Mouse (Mus musculus) lung, embryonic 15.5 days (tissue): ENCODE results near the gene Car10. TPM values are rescaled to one million over a fixed set of nuclear protein-coding genes. Genes with fewer than 3 reads are reported as not detected.

ENCODE experiments used
- ATAC-seq: fragments of 200-750 bp; cut with Nextera tagmentation; 2 replicates; pipeline ENCODE4 v1.8.0; 2017; ENCODE audit warnings: moderate number of reproducible peaks, borderline replicate concordance; ENCODE audit not compliant: low FRiP score, low TSS enrichment; ENCODE audit errors: extremely low read depth
- H3K27ac ChIP-seq: fragments of 300-500 bp; sonication (generic); 2 replicates; pipeline ENCODE4 v1.5.1; 2015; ENCODE audit warnings: moderate library complexity, mild to moderate bottlenecking, inconsistent platforms
- H3K27me3 ChIP-seq: fragments of 300-500 bp; sonication (generic); 2 replicates; pipeline ENCODE4 v1.6.1; 2015; ENCODE audit warnings: inconsistent platforms
- H3K36me3 ChIP-seq: fragments of 300-500 bp; sonication (generic); 2 replicates; pipeline ENCODE4 v1.6.1; 2015; ENCODE audit warnings: inconsistent platforms
- H3K4me1 ChIP-seq: fragments of 300-500 bp; sonication (generic); 2 replicates; pipeline ENCODE4 v1.6.1; 2015; ENCODE audit warnings: inconsistent platforms
- H3K4me2 ChIP-seq: fragments of 300-500 bp; sonication (generic); 2 replicates; pipeline ENCODE4 v1.6.1; 2015; ENCODE audit warnings: inconsistent platforms, mild to moderate bottlenecking, moderate library complexity
- H3K4me3 ChIP-seq: fragments of 300-500 bp; sonication (generic); 2 replicates; pipeline ENCODE4 v1.5.1; 2015; ENCODE audit warnings: mild to moderate bottlenecking, inconsistent platforms
- H3K9ac ChIP-seq: fragments of 300-500 bp; sonication (generic); 2 replicates; pipeline ENCODE4 v1.6.1; 2015; ENCODE audit warnings: inconsistent platforms
- H3K9me3 ChIP-seq: fragments of 300-500 bp; sonication (generic); 2 replicates; pipeline ENCODE4 v1.6.1; 2016; ENCODE audit warnings: inconsistent platforms
- WGBS: fragments of 180-500 bp; shearing (Covaris S2); methylation state at CpG from one replicate; pipeline ENCODE4 v1.1.7; 2015; 5-methylcytosine and 5-hydroxymethylcytosine counted together
- polyA plus RNA-seq: library from polyadenylated mRNA; unstranded; fragments of >200 nt; fragmentation: Nextera tagmentation; extraction: Ambion mirVana; gene quantifications from 2 replicates; pipeline ENCODE4 v1.2.1, GENCODE M21; 2015

The Car10 gene
- polyA plus RNA-seq, 1 experiment from 2014 or later: 0.40 TPM

DNA sequence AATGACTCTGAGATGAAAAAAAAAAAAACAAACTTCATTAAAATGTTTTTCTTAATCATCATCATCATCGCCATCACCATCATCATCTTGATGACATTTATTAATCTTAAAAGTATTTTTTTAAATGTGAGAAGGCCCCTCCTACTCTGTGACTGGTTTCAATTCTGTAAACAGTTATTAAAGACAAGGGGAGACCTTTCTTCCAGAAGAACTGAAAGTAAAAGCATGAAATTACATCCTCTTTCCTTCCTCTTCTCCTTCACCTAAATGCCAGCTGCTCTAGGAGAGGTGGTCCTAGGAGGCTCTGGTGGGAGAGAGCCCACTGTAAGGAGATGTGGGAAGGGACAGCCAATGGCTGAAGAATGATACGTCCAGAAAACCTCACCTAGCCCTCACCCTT, 415.0 kb downstream of the Car10 start:
- ATAC-seq: no peak
- no peaks in the 10 kb centered on the region for H3K9me3 ChIP-seq
- no peaks in the 10 kb centered on the region for H3K27me3 ChIP-seq
- H3K4me1 ChIP-seq: no peaks in the 10 kb centered on the region
- H3K27ac ChIP-seq: no peak overlapping the region
- H3K36me3 ChIP-seq: no peaks in the 10 kb centered on the region
- H3K9ac ChIP-seq: no peak overlapping the region
- no peak overlapping the region for H3K4me3 ChIP-seq
- 84% methylated on average over 2 of the region's 2 CpGs for WGBS
- H3K4me2 ChIP-seq: no peak overlapping the region

DNA sequence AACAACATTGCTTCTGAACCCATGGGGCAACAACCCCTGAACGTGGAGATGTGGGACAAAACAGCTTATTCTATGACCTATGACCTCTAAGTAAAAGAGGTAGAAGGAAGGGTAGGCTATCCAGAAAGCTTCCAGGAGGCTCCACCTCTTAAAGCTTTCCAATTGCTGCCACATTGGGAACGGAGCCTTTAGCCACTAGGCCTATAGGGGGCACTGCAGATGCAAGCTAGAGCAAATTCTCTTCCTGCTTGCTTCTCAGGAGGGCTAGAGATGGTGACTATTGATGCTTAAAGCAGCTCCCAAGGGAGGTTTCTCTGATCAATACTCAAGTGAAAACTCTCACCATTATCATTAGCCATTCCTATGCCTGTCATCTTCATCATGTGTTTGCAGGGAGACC, 416.6 kb downstream of the Car10 start:
- no peak overlapping the region for H3K9ac ChIP-seq
- no peaks in the 10 kb centered on the region for H3K9me3 ChIP-seq
- 29% methylated on average over 2 of the region's 2 CpGs for WGBS
- no peaks in the 10 kb centered on the region for H3K27me3 ChIP-seq
- H3K36me3 ChIP-seq: no peaks in the 10 kb centered on the region
- no peak overlapping the region for H3K4me2 ChIP-seq
- no peak for ATAC-seq
- H3K4me3 ChIP-seq: no peak overlapping the region
- no peaks in the 10 kb centered on the region for H3K4me1 ChIP-seq
- no peak overlapping the region for H3K27ac ChIP-seq

DNA sequence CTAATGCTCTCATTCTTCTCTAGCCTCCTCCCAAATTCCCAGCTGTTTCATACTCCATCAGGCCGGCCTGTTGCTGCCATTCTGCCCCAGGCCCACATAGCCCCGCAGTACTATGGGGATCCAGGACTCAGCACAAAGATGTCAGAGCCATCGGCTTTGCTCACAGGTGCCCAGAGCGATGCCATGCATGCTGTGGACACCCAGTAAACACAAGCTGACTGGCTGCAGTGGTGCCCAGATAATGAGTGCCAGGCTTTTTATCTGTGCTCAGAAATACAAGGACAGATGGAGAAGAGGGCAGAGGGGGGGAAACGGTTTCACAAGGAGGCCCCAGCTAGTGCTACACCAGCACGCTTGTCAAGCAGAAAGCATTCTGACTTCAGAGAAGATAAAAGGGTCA, 417.7 kb downstream of the Car10 start:
- H3K9ac ChIP-seq: no peak overlapping the region
- H3K9me3 ChIP-seq: no peaks in the 10 kb centered on the region
- no peak overlapping the region for H3K27ac ChIP-seq
- WGBS: 77% methylated on average over 6 of the region's 6 CpGs
- no peaks in the 10 kb centered on the region for H3K4me1 ChIP-seq
- ATAC-seq: no peak
- H3K4me2 ChIP-seq: no peak overlapping the region
- H3K36me3 ChIP-seq: no peaks in the 10 kb centered on the region
- H3K4me3 ChIP-seq: no peak overlapping the region
- no peaks in the 10 kb centered on the region for H3K27me3 ChIP-seq

DNA sequence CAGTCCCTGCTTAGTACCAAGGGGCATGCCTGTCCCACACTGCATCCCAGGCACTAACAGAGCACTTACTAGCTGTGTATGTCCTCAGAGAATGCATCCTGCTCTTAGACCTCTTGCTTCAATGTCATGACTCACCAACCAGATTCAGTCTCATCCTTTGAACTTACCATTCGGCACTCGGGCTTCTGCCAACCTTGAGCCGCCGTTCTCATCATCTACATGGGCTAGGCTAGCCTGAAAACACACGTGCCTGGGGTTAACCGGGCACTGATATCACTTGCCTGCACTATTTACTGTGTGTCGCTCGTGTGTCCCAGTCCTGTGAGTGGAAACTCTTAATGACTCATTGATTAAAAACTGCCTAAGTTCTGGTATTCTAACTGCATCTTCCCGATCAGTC, 418.4 kb downstream of the Car10 start:
- Histone ChIP-seq H3K9ac (no peak overlapping the region), H3K4me3 (no peak overlapping the region), H3K9me3 (no peaks in the 10 kb centered on the region), H3K27me3 (no peaks in the 10 kb centered on the region), H3K27ac (no peak overlapping the region), H3K4me1 (no peaks in the 10 kb centered on the region), H3K36me3 (no peaks in the 10 kb centered on the region), H3K4me2 (no peak overlapping the region)
- WGBS: 78% methylated on average over 9 of the region's 9 CpGs
- no peak for ATAC-seq

DNA sequence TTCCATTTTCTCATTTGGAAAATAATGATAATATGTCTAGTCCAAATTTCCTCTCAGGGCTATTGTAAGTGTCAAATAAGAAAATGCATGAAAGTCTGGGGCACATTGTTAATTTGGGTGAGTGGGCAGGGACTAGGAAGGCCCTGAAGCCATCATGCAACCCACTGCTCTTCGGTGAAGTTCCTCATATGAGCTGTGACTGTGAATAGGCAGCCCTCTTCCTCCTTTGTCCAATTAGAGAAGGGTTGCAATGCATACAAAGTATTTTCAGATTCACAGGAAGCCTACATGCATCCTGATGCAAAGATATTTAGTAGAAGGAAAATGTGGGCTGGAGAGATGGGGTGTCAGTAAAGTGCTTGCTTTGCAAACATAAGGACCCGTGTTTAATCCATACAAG, 419.1 kb downstream of the Car10 start:
- no peak overlapping the region for H3K27ac ChIP-seq
- no peaks in the 10 kb centered on the region for H3K36me3 ChIP-seq
- no peak for ATAC-seq
- no peak overlapping the region for H3K4me3 ChIP-seq
- WGBS: 58% methylated on average over 2 of the region's 2 CpGs
- no peaks in the 10 kb centered on the region for H3K4me1 ChIP-seq
- no peak overlapping the region for H3K4me2 ChIP-seq
- H3K9ac ChIP-seq: no peak overlapping the region
- no peaks in the 10 kb centered on the region for H3K9me3 ChIP-seq
- no peaks in the 10 kb centered on the region for H3K27me3 ChIP-seq

DNA sequence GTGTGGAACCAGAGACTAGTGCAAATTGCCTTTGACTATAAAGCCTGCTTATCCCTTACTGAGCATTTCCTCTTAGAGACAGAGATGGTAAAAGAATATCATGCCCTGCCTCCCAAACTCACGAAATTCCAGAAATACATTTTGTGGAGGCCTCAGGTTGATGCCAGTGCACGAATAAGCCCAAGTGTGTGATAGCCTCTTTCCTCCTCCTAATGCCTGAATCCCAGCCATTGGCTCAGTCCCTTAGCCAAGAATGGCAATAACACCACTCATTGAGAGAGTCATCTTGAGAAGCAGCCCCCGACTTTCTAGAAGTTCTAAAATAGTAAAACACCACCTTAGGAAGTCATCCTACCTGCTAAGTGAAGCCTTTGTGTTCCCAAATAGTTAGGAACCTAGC, 424.7 kb downstream of the Car10 start:
- ATAC-seq: no peak
- no peaks in the 10 kb centered on the region for H3K9me3 ChIP-seq
- no peak overlapping the region for H3K27ac ChIP-seq
- no peak overlapping the region for H3K4me3 ChIP-seq
- H3K36me3 ChIP-seq: no peaks in the 10 kb centered on the region
- no peaks in the 10 kb centered on the region for H3K27me3 ChIP-seq
- no peak overlapping the region for H3K4me2 ChIP-seq
- H3K4me1 ChIP-seq: no peaks in the 10 kb centered on the region
- WGBS: 71% methylated on average over 3 of the region's 3 CpGs
- H3K9ac ChIP-seq: no peak overlapping the region

DNA sequence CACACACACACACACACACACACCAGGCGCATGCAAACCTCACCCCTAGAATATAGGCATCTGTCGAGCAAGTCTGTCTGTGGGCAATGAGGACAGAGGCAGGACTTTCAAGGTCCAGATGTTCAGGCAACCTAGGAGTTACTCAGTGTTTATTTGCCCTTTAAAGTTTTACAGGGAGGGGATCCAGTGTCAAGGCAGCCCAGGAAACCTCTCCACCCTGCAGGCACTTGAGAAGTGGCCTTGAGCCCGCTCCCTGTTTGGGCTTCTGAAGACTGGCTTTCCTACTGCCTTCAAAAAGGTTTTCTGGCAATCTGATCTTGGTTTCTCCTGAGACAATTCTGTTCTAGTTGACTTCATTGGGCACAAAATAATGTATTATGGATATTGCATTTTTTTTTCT, 428.1 kb downstream of the Car10 start:
- Histone ChIP-seq H3K4me1 (no peaks in the 10 kb centered on the region), H3K27ac (no peak overlapping the region), H3K36me3 (no peaks in the 10 kb centered on the region), H3K9me3 (no peaks in the 10 kb centered on the region), H3K4me2 (no peak overlapping the region), H3K4me3 (no peak overlapping the region), H3K9ac (no peak overlapping the region), H3K27me3 (no peaks in the 10 kb centered on the region)
- ATAC-seq: no peak
- WGBS: 74% methylated on average over 3 of the region's 3 CpGs

DNA sequence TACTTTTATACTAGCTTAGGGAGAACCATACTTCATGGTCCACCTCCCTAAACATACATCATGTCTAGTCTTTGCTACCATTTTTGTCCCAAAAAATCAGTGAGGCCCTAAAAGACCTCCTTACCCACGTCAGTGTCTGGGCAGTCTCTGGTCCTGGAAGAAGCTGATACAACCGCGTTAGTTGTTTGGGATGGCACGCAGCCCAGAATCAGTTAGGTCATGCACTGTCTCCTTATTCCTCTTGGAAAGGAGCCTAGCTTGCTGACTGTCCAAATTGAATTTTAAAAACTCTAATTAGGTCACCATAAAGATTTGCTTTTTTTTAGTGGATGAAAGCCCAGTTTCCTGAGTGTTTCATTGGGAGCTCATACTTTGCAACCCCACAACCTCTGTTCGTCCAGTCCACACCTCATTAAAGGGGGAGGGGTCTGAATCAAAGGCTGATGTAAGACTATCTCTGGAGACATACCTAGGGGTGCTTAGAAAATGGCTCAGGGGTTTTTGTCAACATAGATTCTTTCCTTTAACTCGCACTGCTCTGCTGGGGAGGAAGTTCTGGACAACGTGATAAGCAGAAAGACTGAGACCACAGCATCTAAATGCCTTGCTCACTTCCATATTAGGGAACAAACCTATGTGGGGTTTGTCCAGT, 433.3 kb downstream of the Car10 start:
- H3K4me1 ChIP-seq: no peaks in the 10 kb centered on the region
- WGBS: 25% methylated on average over 7 of the region's 7 CpGs
- no peaks in the 10 kb centered on the region for H3K36me3 ChIP-seq
- no peaks in the 10 kb centered on the region for H3K27me3 ChIP-seq
- ATAC-seq: peak; percentile 89; the same call in 1 of the 2 replicates
- H3K9ac ChIP-seq: no peak overlapping the region
- H3K4me3 ChIP-seq: no peak overlapping the region
- no peak overlapping the region for H3K4me2 ChIP-seq
- peak overlapping the region; percentile 57 for H3K27ac ChIP-seq
- no peaks in the 10 kb centered on the region for H3K9me3 ChIP-seq

DNA sequence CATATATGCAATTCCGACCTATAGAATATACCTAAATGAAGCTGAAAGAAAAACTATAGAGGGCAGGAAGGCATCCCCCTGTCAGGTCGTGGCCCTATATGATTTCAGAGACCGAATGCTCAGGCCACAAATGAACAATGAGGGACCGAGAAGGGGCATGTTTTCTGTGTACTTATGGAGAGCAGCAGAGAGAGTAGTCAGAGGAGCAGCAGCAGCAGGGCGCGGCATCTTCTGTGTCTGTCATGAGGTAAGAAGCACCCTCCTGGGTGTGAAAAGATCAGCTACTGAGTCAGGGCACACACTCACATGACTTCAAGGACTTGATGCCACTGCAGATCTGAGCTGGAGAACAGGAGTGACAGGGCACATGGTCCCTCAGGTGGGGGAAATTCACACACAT, 438.4 kb downstream of the Car10 start:
- no peak overlapping the region for H3K4me3 ChIP-seq
- H3K27ac ChIP-seq: no peak overlapping the region
- ATAC-seq: no peak
- WGBS: 75% methylated on average over 6 of the region's 6 CpGs
- no peaks in the 10 kb centered on the region for H3K4me1 ChIP-seq
- H3K36me3 ChIP-seq: no peaks in the 10 kb centered on the region
- no peaks in the 10 kb centered on the region for H3K9me3 ChIP-seq
- H3K4me2 ChIP-seq: no peak overlapping the region
- H3K27me3 ChIP-seq: no peaks in the 10 kb centered on the region
- no peak overlapping the region for H3K9ac ChIP-seq

DNA sequence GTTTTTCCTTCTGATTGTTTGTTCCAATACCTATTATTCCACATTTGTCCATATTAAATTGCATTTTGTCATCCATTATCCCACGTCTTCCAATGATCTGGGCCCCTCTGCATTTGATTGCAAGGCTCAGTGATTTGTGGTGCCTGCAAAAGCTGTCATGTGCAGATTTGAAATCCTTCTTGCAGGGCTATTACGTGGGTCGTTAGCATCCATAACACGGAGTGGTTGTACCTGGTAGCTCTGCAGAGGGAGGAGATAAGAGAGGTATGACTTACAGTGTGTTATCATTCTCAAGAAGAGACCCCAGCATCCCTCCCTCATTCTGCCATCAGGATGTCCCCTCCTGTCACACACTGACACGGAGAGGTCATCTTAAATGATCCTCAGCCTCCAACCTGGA, 451.1 kb downstream of the Car10 start:
- no peak overlapping the region for H3K4me2 ChIP-seq
- H3K4me3 ChIP-seq: no peak overlapping the region
- H3K27me3 ChIP-seq: no peaks in the 10 kb centered on the region
- WGBS: 52% methylated on average over 5 of the region's 5 CpGs
- H3K4me1 ChIP-seq: no peaks in the 10 kb centered on the region
- H3K36me3 ChIP-seq: no peaks in the 10 kb centered on the region
- no peak overlapping the region for H3K27ac ChIP-seq
- H3K9ac ChIP-seq: no peak overlapping the region
- no peaks in the 10 kb centered on the region for H3K9me3 ChIP-seq
- no peak for ATAC-seq

DNA sequence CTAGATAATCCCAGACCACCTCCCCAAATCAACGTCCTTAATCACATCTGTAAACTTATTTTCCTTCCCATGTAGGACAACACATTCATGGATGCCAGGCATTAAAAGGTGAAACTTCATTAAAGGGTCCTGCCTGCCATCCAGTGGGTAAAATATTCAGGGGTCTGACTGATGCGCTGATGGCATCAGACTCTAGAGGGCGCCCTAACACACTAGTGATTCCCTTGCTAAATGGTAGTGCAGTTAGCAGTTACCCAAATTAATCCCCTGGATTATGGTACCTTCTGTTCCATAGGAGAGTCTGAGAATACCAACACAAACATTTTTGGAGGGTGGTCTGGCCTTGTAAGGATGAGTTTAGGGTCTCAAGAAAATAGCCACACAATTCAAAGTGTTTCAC, 453.1 kb downstream of the Car10 start:
- Histone ChIP-seq H3K4me3 (no peak overlapping the region), H3K4me1 (no peaks in the 10 kb centered on the region), H3K27ac (no peak overlapping the region), H3K9ac (no peak overlapping the region), H3K4me2 (no peak overlapping the region), H3K27me3 (no peaks in the 10 kb centered on the region), H3K36me3 (no peaks in the 10 kb centered on the region), H3K9me3 (no peaks in the 10 kb centered on the region)
- no peak for ATAC-seq
- 8% methylated on average over 3 of the region's 3 CpGs for WGBS

DNA sequence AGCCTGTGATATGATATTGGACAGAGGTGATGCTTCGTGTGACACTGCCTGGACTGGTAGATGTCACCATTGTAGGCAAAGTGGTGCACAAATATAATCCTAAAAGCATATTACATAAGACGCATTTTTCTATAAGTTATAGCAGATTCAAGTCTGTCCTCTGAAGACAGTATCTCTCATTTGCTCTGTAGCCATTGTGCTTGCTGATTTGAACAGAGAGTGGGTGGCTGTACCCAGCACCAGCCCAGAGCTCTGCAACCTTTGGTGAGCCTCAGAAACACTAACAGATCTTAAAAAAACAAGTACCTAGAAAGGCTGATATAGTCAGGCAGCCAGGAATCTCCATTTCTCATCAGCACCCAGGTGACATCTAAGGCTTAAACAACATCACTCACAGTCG, 461.3 kb downstream of the Car10 start:
- H3K27me3 ChIP-seq: no peaks in the 10 kb centered on the region
- H3K4me1 ChIP-seq: no peaks in the 10 kb centered on the region
- H3K9me3 ChIP-seq: no peaks in the 10 kb centered on the region
- H3K9ac ChIP-seq: no peak overlapping the region
- no peaks in the 10 kb centered on the region for H3K36me3 ChIP-seq
- 62% methylated on average over 3 of the region's 3 CpGs for WGBS
- H3K27ac ChIP-seq: no peak overlapping the region
- ATAC-seq: no peak
- H3K4me3 ChIP-seq: no peak overlapping the region
- no peak overlapping the region for H3K4me2 ChIP-seq

DNA sequence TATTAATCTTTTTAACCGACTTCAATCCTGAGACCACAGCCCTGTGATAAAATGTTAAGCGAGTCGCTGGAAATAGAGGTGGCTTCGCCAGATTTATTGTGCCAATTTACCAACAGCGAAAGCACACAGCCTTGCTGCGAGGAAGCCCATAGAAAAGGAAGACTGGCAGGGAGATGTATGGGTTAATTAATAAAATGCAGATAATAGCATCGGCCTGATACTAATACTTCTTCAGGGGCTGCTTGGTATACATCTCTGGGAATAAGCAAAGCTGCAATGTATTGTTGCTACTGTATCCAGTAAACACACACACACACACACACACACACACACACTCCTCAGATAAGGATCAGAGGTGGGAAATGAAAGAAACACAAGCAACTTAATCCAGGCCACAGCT, 462.7 kb downstream of the Car10 start:
- ATAC-seq: no peak
- no peak overlapping the region for H3K4me3 ChIP-seq
- no peak overlapping the region for H3K9ac ChIP-seq
- no peaks in the 10 kb centered on the region for H3K36me3 ChIP-seq
- no peaks in the 10 kb centered on the region for H3K4me1 ChIP-seq
- H3K27me3 ChIP-seq: no peaks in the 10 kb centered on the region
- H3K4me2 ChIP-seq: no peak overlapping the region
- no peak overlapping the region for H3K27ac ChIP-seq
- H3K9me3 ChIP-seq: no peaks in the 10 kb centered on the region
- 69% methylated on average over 7 of the region's 7 CpGs for WGBS
